Mouse (Mus musculus): ENCODE results near the gene Nkx2-5.

The Nkx2-5 gene

DNA sequence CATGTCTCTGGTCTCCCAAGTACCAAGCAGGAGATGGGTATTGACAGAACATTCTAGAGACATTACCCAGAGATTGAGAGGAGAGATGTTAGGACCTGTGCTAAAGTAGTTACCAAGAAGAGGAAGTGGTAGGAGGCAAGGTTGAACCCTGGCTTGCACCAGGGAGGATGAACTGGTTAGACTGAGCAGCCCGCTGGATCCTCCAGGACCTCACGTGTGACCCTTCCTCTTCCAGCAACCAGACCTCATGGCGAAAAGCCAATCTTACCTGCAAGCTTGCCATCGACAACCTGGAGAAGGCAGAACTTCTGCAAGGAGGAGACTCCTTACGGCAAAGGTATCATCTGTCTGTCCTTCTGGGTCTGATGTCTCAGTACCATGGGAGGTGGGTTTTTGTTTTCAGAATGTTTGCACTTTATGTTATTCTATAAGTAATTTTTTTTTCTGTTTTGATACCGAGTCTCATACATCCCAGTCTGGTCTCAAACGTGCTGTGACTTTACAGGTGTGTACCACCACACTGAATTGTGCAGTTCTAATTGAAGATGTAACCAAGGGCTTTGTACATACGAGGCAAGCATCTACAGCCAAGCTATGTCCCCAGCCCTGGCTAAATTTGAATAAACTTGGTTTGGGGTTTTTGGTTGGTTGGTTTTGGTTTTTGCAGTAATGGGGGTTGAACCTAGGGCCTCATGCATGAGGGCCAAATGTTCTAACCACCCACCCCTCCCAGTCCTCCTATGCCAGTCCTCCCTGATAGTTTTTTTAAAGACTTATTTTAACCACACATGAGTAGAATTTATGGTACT is 55.1 kb downstream of the Nkx2-5 start:
- no peak for DNase-seq (ENCODE audit: low spot score in 2 of 2)

DNA sequence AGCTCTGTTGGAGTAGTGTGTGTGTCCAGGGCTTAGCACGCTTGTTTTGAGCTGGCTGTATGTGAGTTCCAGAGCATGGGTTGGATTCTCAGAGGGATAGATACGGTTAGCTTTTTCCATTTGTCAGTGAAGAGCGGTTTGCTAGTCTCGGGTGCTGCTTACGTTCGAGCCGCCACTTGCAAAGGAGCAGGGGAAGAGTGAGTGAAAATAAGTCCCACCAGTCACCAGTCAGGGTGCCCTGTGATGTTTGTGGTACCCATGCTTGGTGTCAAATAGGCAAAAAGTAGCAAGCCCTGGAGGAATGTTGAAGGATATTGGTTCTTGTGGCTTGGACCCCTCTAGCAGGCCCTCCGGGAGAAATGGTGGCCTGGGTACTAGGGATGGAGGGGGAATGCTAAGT is 55.8 kb downstream of the Nkx2-5 start:
- no peak for DNase-seq (ENCODE audit: low spot score in 2 of 2)
